Mouse (Mus musculus): ENCODE data around the gene Herc4. TPM values are rescaled to one million over a fixed set of nuclear protein-coding genes. Genes with fewer than 3 reads are reported as not detected.

Gene Herc4
- polyA plus RNA-seq, 1 experiment = 26.6 TPM

GRCm38 (mm10) chr10:63242798-63243435, 693 bp upstream of the Herc4 start:
- no peaks in the 10 kb centered on the region for H3K4me1 ChIP-seq (replicated peaks; ENCODE audit: control insufficient read depth, insufficient read depth, low read length)
- DNase-seq = no peak
- H3K36me3 ChIP-seq (ENCODE audit: control insufficient read depth, insufficient read depth, low read length) = no peaks in the 10 kb centered on the region
- 12% methylated on average over 12 of the region's 12 CpGs for WGBS
- no peaks in the 10 kb centered on the region for H3K27me3 ChIP-seq (ENCODE audit: control insufficient read depth, insufficient read depth, low read length)
- H3K27ac ChIP-seq (ENCODE audit: control insufficient read depth, insufficient read depth, low read length) = no peak overlapping the region
- no peak for TF ChIP-seq CTCF (IDR thresholded peaks at IDR 0.05; ENCODE audit: borderline replicate concordance, control insufficient read depth, extremely low read depth, insufficient read depth, low read length, poor library complexity)
- H3K4me3 ChIP-seq (ENCODE audit: control insufficient read depth, insufficient read depth, low read length) = no peak overlapping the region

- Histone ChIP-seq H3K4me3 (ENCODE audit: control insufficient read depth, insufficient read depth, low read length) (peak overlapping the region; percentile 63), H3K36me3 (ENCODE audit: control insufficient read depth, insufficient read depth, low read length) (no peaks in the 10 kb centered on the region), H3K27ac (ENCODE audit: control insufficient read depth, insufficient read depth, low read length) (peak overlapping the region; percentile 32), H3K4me1 (replicated peaks; ENCODE audit: control insufficient read depth, insufficient read depth, low read length) (no peaks in the 10 kb centered on the region), H3K27me3 (ENCODE audit: control insufficient read depth, insufficient read depth, low read length) (no peaks in the 10 kb centered on the region)
- TF ChIP-seq CTCF (IDR thresholded peaks at IDR 0.05; ENCODE audit: borderline replicate concordance, control insufficient read depth, extremely low read depth, insufficient read depth, low read length, poor library complexity) = 0 out of 2 replicates have a peak, but pooled peaks have one; percentile 39
- TF ChIP-seq POLR2A (IDR thresholded peaks at IDR 0.05; ENCODE audit: control insufficient read depth, extremely low read depth, insufficient read depth, low read length, poor library complexity) = 0 out of 2 replicates have a peak, but pooled peaks have one; percentile 7
- under 1% methylated on average over 41 of the region's 41 CpGs for WGBS
- no peak for DNase-seq
Measured at GRCm38 (mm10) chr10:63244055-63244671, 553 bp downstream of the Herc4 start.

GRCm38 (mm10) chr10:63244746-63245145, 1.1 kb downstream of the Herc4 start:
- WGBS = 19% methylated on average over 5 of the region's 5 CpGs
- DNase-seq = peak; percentile 42
- TF ChIP-seq POLR2A (IDR thresholded peaks at IDR 0.05; ENCODE audit: control insufficient read depth, extremely low read depth, insufficient read depth, low read length, poor library complexity) = no peak
- no peak for TF ChIP-seq CTCF (IDR thresholded peaks at IDR 0.05; ENCODE audit: borderline replicate concordance, control insufficient read depth, extremely low read depth, insufficient read depth, low read length, poor library complexity)
- Histone ChIP-seq H3K27ac (ENCODE audit: control insufficient read depth, insufficient read depth, low read length) (no peak overlapping the region), H3K36me3 (ENCODE audit: control insufficient read depth, insufficient read depth, low read length) (peaks cover under 1% of the 10 kb centered on the region; the same call in 1 of the 2 replicates), H3K27me3 (ENCODE audit: control insufficient read depth, insufficient read depth, low read length) (no peaks in the 10 kb centered on the region), H3K4me1 (replicated peaks; ENCODE audit: control insufficient read depth, insufficient read depth, low read length) (no peaks in the 10 kb centered on the region), H3K4me3 (ENCODE audit: control insufficient read depth, insufficient read depth, low read length) (no peak overlapping the region)

- Histone ChIP-seq H3K4me1 (replicated peaks; ENCODE audit: control insufficient read depth, insufficient read depth, low read length) (no peaks in the 10 kb centered on the region), H3K27me3 (ENCODE audit: control insufficient read depth, insufficient read depth, low read length) (no peaks in the 10 kb centered on the region), H3K27ac (ENCODE audit: control insufficient read depth, insufficient read depth, low read length) (no peak overlapping the region), H3K36me3 (ENCODE audit: control insufficient read depth, insufficient read depth, low read length) (peaks cover 10% of the 10 kb centered on the region), H3K4me3 (ENCODE audit: control insufficient read depth, insufficient read depth, low read length) (no peak overlapping the region)
- 90% methylated on average over 3 of the region's 3 CpGs for WGBS
- DNase-seq = no peak
- TF ChIP-seq POLR2A (IDR thresholded peaks at IDR 0.05; ENCODE audit: control insufficient read depth, extremely low read depth, insufficient read depth, low read length, poor library complexity) = no peak
- TF ChIP-seq CTCF (IDR thresholded peaks at IDR 0.05; ENCODE audit: borderline replicate concordance, control insufficient read depth, extremely low read depth, insufficient read depth, low read length, poor library complexity) = no peak
Measured at GRCm38 (mm10) chr10:63245846-63246245, 2.2 kb downstream of the Herc4 start.

- no peak for TF ChIP-seq POLR2A (IDR thresholded peaks at IDR 0.05; ENCODE audit: control insufficient read depth, extremely low read depth, insufficient read depth, low read length, poor library complexity)
- no peak for TF ChIP-seq CTCF (IDR thresholded peaks at IDR 0.05; ENCODE audit: borderline replicate concordance, control insufficient read depth, extremely low read depth, insufficient read depth, low read length, poor library complexity)
- Histone ChIP-seq H3K4me3 (ENCODE audit: control insufficient read depth, insufficient read depth, low read length) (no peak overlapping the region), H3K27ac (ENCODE audit: control insufficient read depth, insufficient read depth, low read length) (no peak overlapping the region), H3K4me1 (replicated peaks; ENCODE audit: control insufficient read depth, insufficient read depth, low read length) (no peaks in the 10 kb centered on the region), H3K36me3 (ENCODE audit: control insufficient read depth, insufficient read depth, low read length) (peaks cover 13% of the 10 kb centered on the region), H3K27me3 (ENCODE audit: control insufficient read depth, insufficient read depth, low read length) (no peaks in the 10 kb centered on the region)
- DNase-seq = no peak
- 84% methylated on average over 7 of the region's 7 CpGs for WGBS
Measured at GRCm38 (mm10) chr10:63247457-63247856, 3.8 kb downstream of the Herc4 start.

GRCm38 (mm10) chr10:63248421-63248820, 4.8 kb downstream of the Herc4 start:
- no peak for DNase-seq
- H3K27me3 ChIP-seq (ENCODE audit: control insufficient read depth, insufficient read depth, low read length) = no peaks in the 10 kb centered on the region
- TF ChIP-seq CTCF (IDR thresholded peaks at IDR 0.05; ENCODE audit: borderline replicate concordance, control insufficient read depth, extremely low read depth, insufficient read depth, low read length, poor library complexity) (no peak), POLR2A (IDR thresholded peaks at IDR 0.05; ENCODE audit: control insufficient read depth, extremely low read depth, insufficient read depth, low read length, poor library complexity) (no peak)
- H3K27ac ChIP-seq (ENCODE audit: control insufficient read depth, insufficient read depth, low read length) = no peak overlapping the region
- no peaks in the 10 kb centered on the region for H3K4me1 ChIP-seq (replicated peaks; ENCODE audit: control insufficient read depth, insufficient read depth, low read length)
- no peak overlapping the region for H3K4me3 ChIP-seq (ENCODE audit: control insufficient read depth, insufficient read depth, low read length)
- WGBS = 97% methylated on average over 6 of the region's 6 CpGs
- H3K36me3 ChIP-seq (ENCODE audit: control insufficient read depth, insufficient read depth, low read length) = peaks cover 18% of the 10 kb centered on the region

Measured in thymus, adult 2 months (tissue).